Mouse (Mus musculus) kidney, postnatal 0 days (tissue): ENCODE data around the gene Prpf18. TPM values are rescaled to one million over a fixed set of nuclear protein-coding genes. Genes with fewer than 3 reads are reported as not detected.

ENCODE experiments used
- ATAC-seq: fragments of 200-750 bp; cut with Nextera tagmentation; replicated peaks from 2 replicates; pipeline ENCODE4 v1.8.0; 2017; ENCODE audit warnings: low read depth, moderate number of reproducible peaks, moderate TSS enrichment, moderate library complexity; ENCODE audit not compliant: low FRiP score
- DNase-seq: peaks from one replicate; pipeline ENCODE4 v3.0.0-alpha.2; 2016; ENCODE audit warnings: low spot score
- H3K27ac ChIP-seq: fragments of 300-500 bp; sonication (generic); 2 replicates; pipeline ENCODE4 v1.5.1; 2014; ENCODE audit warnings: mild to moderate bottlenecking
- H3K27me3 ChIP-seq: fragments of 300-500 bp; sonication (generic); 2 replicates; pipeline ENCODE4 v1.6.1; 2014; ENCODE audit warnings: low read length, mixed read lengths; ENCODE audit not compliant: insufficient read depth
- H3K36me3 ChIP-seq: fragments of 300-500 bp; sonication (generic); 2 replicates; pipeline ENCODE4 v1.6.1; 2014; ENCODE audit warnings: low read length, mixed read lengths; ENCODE audit not compliant: insufficient read depth
- H3K4me1 ChIP-seq: fragments of 300-500 bp; sonication (generic); replicated peaks from 2 replicates; pipeline ENCODE4 v1.6.1; 2014; ENCODE audit warnings: antibody characterized with exemption, low read length, mixed read lengths; ENCODE audit not compliant: insufficient read depth
- H3K4me2 ChIP-seq: fragments of 300-500 bp; sonication (generic); 2 replicates; pipeline ENCODE4 v1.6.1; 2014; ENCODE audit warnings: mild to moderate bottlenecking, low read length, moderate library complexity, mixed read lengths
- H3K4me3 ChIP-seq: fragments of 300-500 bp; sonication (generic); replicated peaks from 2 replicates; pipeline ENCODE4 v1.5.1; 2014; ENCODE audit warnings: low read depth, low read length
- H3K9ac ChIP-seq: fragments of 300-500 bp; sonication (generic); 2 replicates; pipeline ENCODE4 v1.6.1; 2014; ENCODE audit warnings: low read depth, low read length
- H3K9me3 ChIP-seq: fragments of 300-500 bp; sonication (generic); replicated peaks from 2 replicates; pipeline ENCODE4 v1.6.1; 2016; ENCODE audit warnings: low read length, inconsistent platforms, mixed read lengths
- CTCF ChIP-seq: IDR thresholded peaks from 2 replicates; pipeline ENCODE4 v1.5.1; 2016; ENCODE audit warnings: antibody characterized with exemption, low read depth, mild to moderate bottlenecking, moderate library complexity
- WGBS: fragments of 180-500 bp; shearing (Covaris S2); extraction: QIAGEN DNeasy Blood & Tissue Kit; methylation state at CpG from one replicate; pipeline ENCODE4 v1.1.7; 2014; 5-methylcytosine and 5-hydroxymethylcytosine counted together
- polyA plus RNA-seq: library from polyadenylated mRNA; unstranded; fragments of >200 nt; fragmentation: Nextera tagmentation; extraction: Ambion mirVana; gene quantifications from 2 replicates; pipeline ENCODE4 v1.2.1, GENCODE M21; 2015

The Prpf18 gene
- polyA plus RNA-seq, 1 experiment from 2014 or later = 24.3 TPM

DNA sequence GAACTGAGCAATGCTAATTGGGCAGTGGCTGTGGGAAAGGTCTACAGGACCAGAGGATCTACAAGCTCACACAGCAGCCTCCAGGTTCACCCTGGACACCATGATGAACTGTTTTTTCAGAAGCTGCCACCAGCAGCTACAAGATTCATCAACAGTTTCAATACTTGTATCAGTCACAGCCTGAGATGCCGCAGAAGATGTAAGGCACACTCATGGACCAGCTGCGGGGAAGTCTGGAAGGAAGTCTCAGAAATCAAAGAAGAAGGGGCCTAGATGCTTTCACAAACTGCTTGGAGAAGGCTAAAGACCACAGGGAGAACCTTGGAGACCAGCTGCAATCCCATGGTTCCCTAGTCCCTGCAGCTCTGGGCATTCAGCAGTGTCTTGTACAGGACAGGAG lies 2.3 kb downstream of the Prpf18 start:
- 95% methylated on average over 2 of the region's 2 CpGs for WGBS
- Histone ChIP-seq H3K4me1 (no peaks in the 10 kb centered on the region; the same call in 1 of the 2 replicates), H3K4me2 (no peak overlapping the region), H3K9me3 (no peaks in the 10 kb centered on the region), H3K27me3 (no peaks in the 10 kb centered on the region), H3K27ac (no peak overlapping the region), H3K4me3 (no peak overlapping the region), H3K36me3 (peaks cover 13% of the 10 kb centered on the region; the same call in 1 of the 2 replicates), H3K9ac (no peak overlapping the region)
- DNase-seq (no peak), ATAC-seq (no peak)
- no peak for TF ChIP-seq CTCF

GRCm38 (mm10) chr2:4648094-4648493 lies 3.8 kb downstream of the Prpf18 start:
- ATAC-seq = no peak
- no peak for TF ChIP-seq CTCF
- Histone ChIP-seq H3K4me2 (no peak overlapping the region), H3K9me3 (no peaks in the 10 kb centered on the region), H3K9ac (no peak overlapping the region), H3K4me3 (no peak overlapping the region), H3K27ac (no peak overlapping the region), H3K27me3 (no peaks in the 10 kb centered on the region), H3K36me3 (peaks cover 21% of the 10 kb centered on the region), H3K4me1 (no peaks in the 10 kb centered on the region; the same call in 1 of the 2 replicates)
- DNase-seq = no peak
- WGBS = 90% methylated on average over 4 of the region's 4 CpGs

GRCm38 (mm10) chr2:4645066-4645465 lies 6.8 kb downstream of the Prpf18 start:
- no peak for DNase-seq
- H3K36me3 ChIP-seq = peaks cover 39% of the 10 kb centered on the region
- TF ChIP-seq CTCF = 0 out of 2 replicates have a peak, but pooled peaks have one; percentile 2

DNA sequence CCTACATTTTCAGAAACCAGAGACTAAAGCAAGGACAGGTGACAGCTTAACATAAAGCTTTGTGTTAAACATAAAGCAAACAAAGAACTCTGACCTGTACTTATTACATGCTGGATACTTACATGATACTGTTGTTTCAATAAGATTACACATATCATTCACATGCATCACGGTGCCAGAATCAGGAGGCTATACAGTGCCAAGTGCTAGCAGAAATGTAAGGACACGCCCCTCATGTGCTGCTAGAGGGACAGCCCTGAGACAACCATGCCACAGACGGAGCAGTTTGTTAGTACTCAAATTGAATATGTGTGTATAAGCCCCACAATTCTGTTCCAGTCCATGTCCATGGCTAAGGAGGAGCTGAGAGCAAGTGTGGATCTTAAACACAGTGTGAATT lies 13.7 kb downstream of the Prpf18 start:
- DNase-seq (no peak), ATAC-seq (no peak)
- 85% methylated on average over 3 of the region's 3 CpGs for WGBS
- TF ChIP-seq CTCF = no peak
- Histone ChIP-seq H3K27me3 (no peaks in the 10 kb centered on the region), H3K27ac (no peak overlapping the region), H3K4me2 (no peak overlapping the region), H3K36me3 (peaks cover 49% of the 10 kb centered on the region), H3K4me1 (no peaks in the 10 kb centered on the region), H3K9ac (no peak overlapping the region), H3K4me3 (no peak overlapping the region), H3K9me3 (no peaks in the 10 kb centered on the region)

More at GRCm38 (mm10) chr2:4645066-4645465, 6.8 kb downstream of the Prpf18 start:
- Histone ChIP-seq H3K9me3 (no peaks in the 10 kb centered on the region), H3K4me2 (no peak overlapping the region), H3K27ac (no peak overlapping the region), H3K9ac (no peak overlapping the region), H3K27me3 (no peaks in the 10 kb centered on the region), H3K4me3 (no peak overlapping the region), H3K4me1 (no peaks in the 10 kb centered on the region)
- no peak for ATAC-seq
- WGBS = 85% methylated on average over 4 of the region's 4 CpGs

DNA sequence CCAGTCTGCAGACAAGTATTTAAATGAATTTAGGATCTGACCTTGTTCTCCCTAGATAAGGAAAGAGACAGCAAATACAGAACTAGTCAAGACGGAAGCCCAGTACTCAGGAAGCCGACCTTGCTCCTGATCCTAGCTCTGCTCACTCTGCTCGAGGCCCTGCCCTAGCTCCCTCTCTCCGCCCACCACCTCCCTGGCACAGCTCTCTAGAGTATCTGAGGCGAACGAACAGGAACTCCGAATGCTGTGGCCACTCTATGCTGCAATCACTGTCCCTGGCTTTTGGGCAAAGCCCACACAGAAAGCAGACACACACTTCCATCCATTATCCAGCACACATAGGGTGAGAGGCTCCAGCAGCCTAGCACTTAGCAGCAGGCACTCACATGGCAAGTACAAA lies 15.3 kb downstream of the Prpf18 start:
- Histone ChIP-seq H3K27me3 (no peaks in the 10 kb centered on the region), H3K9me3 (no peaks in the 10 kb centered on the region), H3K9ac (no peak overlapping the region), H3K4me1 (no peaks in the 10 kb centered on the region), H3K4me3 (no peak overlapping the region), H3K27ac (no peak overlapping the region), H3K4me2 (no peak overlapping the region), H3K36me3 (peaks cover 45% of the 10 kb centered on the region)
- DNase-seq = no peak
- ATAC-seq = no peak
- WGBS = 81% methylated on average over 7 of the region's 7 CpGs
- TF ChIP-seq CTCF = no peak

DNA sequence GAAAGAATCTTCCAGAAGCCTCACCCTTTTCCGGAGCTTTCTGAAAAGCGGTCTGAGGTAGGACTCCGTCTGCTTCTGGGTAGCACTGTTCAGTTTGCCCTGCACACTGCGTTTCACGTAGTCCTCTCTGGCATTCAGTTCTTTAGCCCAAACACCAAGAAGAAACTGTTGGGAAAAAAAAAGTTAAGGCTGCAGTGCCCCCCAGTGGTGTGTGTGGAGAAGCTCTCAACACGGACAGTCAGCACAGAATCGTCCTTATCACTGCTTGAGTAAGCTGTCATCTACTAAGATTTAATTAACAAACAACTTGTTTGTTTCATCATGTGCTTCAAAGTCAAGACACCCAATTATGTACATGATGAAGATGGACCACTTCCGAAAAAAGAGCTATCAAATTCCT lies 16.1 kb downstream of the Prpf18 start:
- ATAC-seq = no peak
- Histone ChIP-seq H3K9me3 (no peaks in the 10 kb centered on the region), H3K27me3 (no peaks in the 10 kb centered on the region), H3K4me2 (no peak overlapping the region), H3K36me3 (peaks cover 44% of the 10 kb centered on the region), H3K4me3 (no peak overlapping the region), H3K27ac (no peak overlapping the region), H3K4me1 (no peaks in the 10 kb centered on the region), H3K9ac (no peak overlapping the region)
- WGBS = 88% methylated on average over 8 of the region's 8 CpGs
- peak; percentile 45 for TF ChIP-seq CTCF
- peak; percentile 9 for DNase-seq

DNA sequence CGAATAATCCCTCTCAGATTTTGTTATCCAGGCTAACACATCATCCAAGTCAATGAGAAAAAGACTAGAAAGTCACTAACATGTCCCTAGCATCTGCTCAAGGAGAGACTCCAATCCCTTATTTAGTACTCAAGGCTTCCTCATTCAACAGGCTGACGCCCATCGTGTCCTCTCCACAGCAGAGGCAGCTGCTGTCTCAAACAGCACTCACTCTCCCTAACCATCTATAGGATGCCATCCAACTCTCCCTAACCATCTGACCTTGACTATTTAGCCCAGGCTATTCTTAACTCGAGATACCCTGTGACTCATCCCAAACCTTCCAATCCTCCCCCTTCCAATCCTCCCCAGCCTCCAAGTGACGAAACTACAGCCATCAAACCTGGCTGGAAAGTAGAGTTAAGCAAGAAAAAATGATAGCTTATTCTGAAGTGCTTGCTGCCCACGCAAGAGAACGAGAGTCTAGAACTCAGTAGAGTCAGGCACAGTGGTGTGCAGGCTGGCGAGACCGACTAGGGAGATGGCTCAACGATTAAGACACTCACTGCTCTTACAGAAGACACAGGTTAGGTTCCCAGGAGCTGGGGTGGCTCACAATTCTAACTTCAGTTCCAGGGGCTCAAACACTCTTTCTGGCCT lies 21.6 kb downstream of the Prpf18 start:
- Histone ChIP-seq H3K4me2 (no peak overlapping the region), H3K9ac (no peak overlapping the region), H3K4me1 (no peaks in the 10 kb centered on the region), H3K9me3 (no peaks in the 10 kb centered on the region), H3K27ac (no peak overlapping the region), H3K36me3 (peaks cover 25% of the 10 kb centered on the region), H3K27me3 (no peaks in the 10 kb centered on the region), H3K4me3 (no peak overlapping the region)
- DNase-seq = no peak
- no peak for TF ChIP-seq CTCF
- WGBS = 96% methylated on average over 10 of the region's 10 CpGs
- no peak for ATAC-seq
